Mouse (Mus musculus) midbrain, embryonic 14.5 days (tissue): ENCODE measurements at regions not wholly inside any gene's neighbourhood (a gene's known extent, or its start where the extent isn't known, plus 50 kb on each side); places are given as distances from the start of the nearest gene placed in this dataset.
A peak's percentile ranks its signal among the peaks of the same experiment; 100 is the strongest.

Experiments used
- ATAC-seq: fragments of 200-750 bp; cut with Nextera tagmentation; 2 replicates; pipeline ENCODE4 v1.8.0; 2017; ENCODE audit warnings: moderate number of reproducible peaks, moderate library complexity; ENCODE audit not compliant: low FRiP score, low TSS enrichment
- DNase-seq: peaks from one replicate; pipeline ENCODE4 v3.0.0-alpha.2; 2015
- H3K27ac ChIP-seq: fragments of 300-500 bp; sonication (generic); replicated peaks from 2 replicates; pipeline ENCODE4 v1.5.1; 2014; ENCODE audit warnings: mild to moderate bottlenecking, low read depth, low read length, moderate library complexity
- H3K27me3 ChIP-seq: fragments of 300-500 bp; sonication (generic); 2 replicates; pipeline ENCODE4 v1.6.1; 2014; ENCODE audit warnings: low read length, control low read depth, mixed read lengths; ENCODE audit not compliant: control insufficient read depth, insufficient read depth
- H3K36me3 ChIP-seq: fragments of 300-500 bp; sonication (generic); 2 replicates; pipeline ENCODE4 v1.6.1; 2014; ENCODE audit warnings: low read length, control low read depth; ENCODE audit not compliant: control insufficient read depth, insufficient read depth
- H3K4me1 ChIP-seq: fragments of 300-500 bp; sonication (generic); 2 replicates; pipeline ENCODE4 v1.6.1; 2014; ENCODE audit warnings: mild to moderate bottlenecking, antibody characterized with exemption, low read length, control low read depth; ENCODE audit not compliant: control insufficient read depth, insufficient read depth
- H3K4me2 ChIP-seq: fragments of 300-500 bp; sonication (generic); 2 replicates; pipeline ENCODE4 v1.6.1; 2014; ENCODE audit warnings: mild to moderate bottlenecking, low read length, moderate library complexity
- H3K4me3 ChIP-seq: fragments of 300-500 bp; sonication (generic); replicated peaks from 2 replicates; pipeline ENCODE4 v1.5.1; 2014; ENCODE audit warnings: low read depth, low read length
- H3K9ac ChIP-seq: fragments of 300-500 bp; sonication (generic); replicated peaks from 2 replicates; pipeline ENCODE4 v1.6.1; 2014; ENCODE audit warnings: mild to moderate bottlenecking, low read length, moderate library complexity
- H3K9me3 ChIP-seq: fragments of 300-500 bp; sonication (generic); 2 replicates; pipeline ENCODE4 v1.6.1; 2016; ENCODE audit warnings: low read length, control low read depth, mixed read lengths; ENCODE audit not compliant: control insufficient read depth
- WGBS: fragments of 180-500 bp; shearing (Covaris S2); extraction: QIAGEN DNeasy Blood & Tissue Kit; methylation state at CpG from one replicate; pipeline ENCODE4 v1.1.7; 2014; 5-methylcytosine and 5-hydroxymethylcytosine counted together

DNA sequence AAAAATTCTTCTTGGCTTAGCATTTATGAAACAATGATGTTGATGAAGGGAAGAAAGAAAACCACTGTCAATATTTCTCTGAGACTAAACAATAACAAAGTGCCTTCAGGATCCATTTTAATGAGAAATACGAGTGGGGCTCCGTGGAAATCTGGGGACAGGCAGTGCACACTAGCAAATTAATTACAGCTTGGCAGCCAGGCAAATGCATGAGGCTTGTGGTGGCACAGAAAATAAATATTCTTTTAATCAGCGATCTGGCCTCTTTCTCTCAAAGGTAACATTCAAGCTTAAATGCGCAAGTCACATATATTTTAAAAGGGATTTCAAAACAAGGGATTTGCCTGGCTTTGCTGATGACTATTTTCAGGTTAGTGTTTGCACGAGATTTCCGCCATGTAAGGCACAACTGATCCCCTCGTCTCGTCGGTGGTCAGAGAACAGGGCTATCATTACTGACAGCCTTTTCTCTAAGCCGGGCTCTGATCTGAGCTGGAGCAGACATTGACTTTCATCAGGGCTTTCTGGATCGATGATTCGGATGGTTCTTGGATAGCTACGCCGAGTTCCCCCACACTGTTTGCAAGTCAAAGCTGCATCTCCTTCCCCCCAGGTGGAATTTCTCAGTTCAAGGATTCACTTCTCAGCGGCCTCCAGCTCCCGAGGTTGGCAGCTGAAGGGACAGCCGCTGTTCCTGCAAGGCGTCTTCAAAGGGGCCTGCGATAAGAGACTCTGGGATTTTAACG is 109.1 kb upstream of the Ptbp2 start:
- Histone ChIP-seq H3K27ac (peak overlapping the region; percentile 86), H3K4me3 (peak overlapping the region; percentile 22), H3K4me1 (peaks cover 18% of the 10 kb centered on the region), H3K27me3 (no peaks in the 10 kb centered on the region), H3K9me3 (no peaks in the 10 kb centered on the region), H3K4me2 (peak overlapping the region; percentile 55), H3K9ac (peak overlapping the region; percentile 34), H3K36me3 (no peaks in the 10 kb centered on the region)
- ATAC-seq (peak; percentile 66; the same call in 1 of the 2 replicates), DNase-seq (peak; percentile 79)
- WGBS: 7% methylated on average over 20 of the region's 20 CpGs

DNA sequence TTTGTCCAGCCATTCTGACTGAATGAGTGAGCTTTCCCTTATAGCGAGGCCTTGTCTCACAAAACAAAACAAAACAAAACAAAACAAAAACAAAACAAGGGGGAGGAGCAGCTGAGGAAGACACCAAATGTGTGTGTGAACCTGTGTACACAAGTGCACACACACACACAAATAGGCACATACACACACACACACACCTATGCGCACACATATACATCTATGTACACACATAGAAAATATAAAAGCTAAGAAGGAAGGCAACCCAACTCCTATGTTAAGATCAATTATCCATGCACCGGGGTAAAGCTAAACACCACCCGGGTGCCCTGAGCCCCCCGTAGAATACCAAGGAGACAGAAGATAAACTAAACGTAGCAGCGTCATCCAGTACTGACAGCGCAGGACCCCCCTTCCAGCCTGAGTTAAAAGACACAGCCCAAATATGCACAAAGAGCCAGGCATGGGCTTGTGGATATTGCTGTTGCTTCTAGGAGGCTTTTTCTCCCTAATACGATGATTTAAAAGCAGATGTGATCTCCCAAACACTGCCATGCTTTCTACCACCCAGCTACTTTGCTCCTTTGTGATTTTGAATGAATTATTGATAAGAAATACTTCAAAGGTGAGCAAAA is 108.4 kb upstream of the Ptbp2 start:
- no peaks in the 10 kb centered on the region for H3K27me3 ChIP-seq
- peaks cover 18% of the 10 kb centered on the region for H3K4me1 ChIP-seq
- no peak overlapping the region for H3K9ac ChIP-seq
- peak; percentile 65 for DNase-seq
- H3K4me3 ChIP-seq: no peak overlapping the region
- no peaks in the 10 kb centered on the region for H3K9me3 ChIP-seq
- peak overlapping the region; percentile 86 for H3K27ac ChIP-seq
- peak overlapping the region; percentile 55 for H3K4me2 ChIP-seq
- peak; percentile 21; the same call in 1 of the 2 replicates for ATAC-seq
- no peaks in the 10 kb centered on the region for H3K36me3 ChIP-seq
- WGBS: 40% methylated on average over 9 of the region's 9 CpGs

DNA sequence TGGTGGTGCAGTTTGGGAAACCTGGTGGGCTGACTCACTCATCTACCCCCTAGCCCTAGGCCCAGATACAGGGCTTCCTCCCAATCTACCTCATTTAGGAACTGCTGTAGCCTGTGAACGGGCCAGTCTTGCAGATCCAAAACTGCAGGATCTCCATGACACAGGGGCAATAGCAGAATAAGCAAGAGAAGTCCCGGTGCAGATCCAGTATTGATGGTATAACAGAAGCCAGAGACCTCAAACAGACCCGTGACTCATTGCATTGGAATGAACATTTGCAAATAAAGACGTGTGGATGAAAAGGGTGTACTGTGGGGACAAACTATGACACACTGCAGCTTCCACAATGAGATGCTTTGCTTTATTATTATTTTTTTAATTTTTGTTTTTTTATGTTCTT is 106.6 kb upstream of the Ptbp2 start:
- Histone ChIP-seq H3K9ac (no peak overlapping the region), H3K27me3 (no peaks in the 10 kb centered on the region), H3K4me2 (no peak overlapping the region), H3K9me3 (no peaks in the 10 kb centered on the region), H3K36me3 (no peaks in the 10 kb centered on the region), H3K4me3 (no peak overlapping the region), H3K27ac (no peak overlapping the region), H3K4me1 (peaks cover 18% of the 10 kb centered on the region)
- WGBS: 65% methylated on average over 4 of the region's 4 CpGs
- DNase-seq (no peak), ATAC-seq (no peak)

DNA sequence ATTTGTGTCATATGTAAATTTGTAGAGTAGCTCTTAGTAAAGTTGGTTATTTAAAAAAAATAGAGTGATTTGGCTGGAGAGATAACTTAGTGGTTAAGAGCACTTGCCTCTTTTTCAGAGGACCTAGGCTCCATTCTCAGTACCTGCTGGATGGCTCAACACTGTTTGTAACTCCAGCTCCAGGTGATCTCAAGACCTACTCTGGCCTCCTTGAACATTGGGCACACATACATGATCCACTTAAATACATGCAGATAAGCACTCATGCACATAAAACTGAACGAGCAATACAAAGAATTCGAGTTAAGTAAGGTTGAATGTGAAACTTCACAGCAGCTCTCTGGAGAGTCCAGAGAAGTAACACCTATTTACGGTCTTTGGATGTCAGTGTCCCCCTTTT is 104.2 kb upstream of the Ptbp2 start:
- Histone ChIP-seq H3K4me2 (no peak overlapping the region), H3K36me3 (no peaks in the 10 kb centered on the region), H3K27me3 (no peaks in the 10 kb centered on the region), H3K9ac (no peak overlapping the region), H3K9me3 (no peaks in the 10 kb centered on the region), H3K27ac (no peak overlapping the region), H3K4me3 (no peak overlapping the region), H3K4me1 (peaks cover 10% of the 10 kb centered on the region)
- WGBS: 93% methylated on average over 3 of the region's 3 CpGs
- DNase-seq: no peak
- ATAC-seq: no peak

DNA sequence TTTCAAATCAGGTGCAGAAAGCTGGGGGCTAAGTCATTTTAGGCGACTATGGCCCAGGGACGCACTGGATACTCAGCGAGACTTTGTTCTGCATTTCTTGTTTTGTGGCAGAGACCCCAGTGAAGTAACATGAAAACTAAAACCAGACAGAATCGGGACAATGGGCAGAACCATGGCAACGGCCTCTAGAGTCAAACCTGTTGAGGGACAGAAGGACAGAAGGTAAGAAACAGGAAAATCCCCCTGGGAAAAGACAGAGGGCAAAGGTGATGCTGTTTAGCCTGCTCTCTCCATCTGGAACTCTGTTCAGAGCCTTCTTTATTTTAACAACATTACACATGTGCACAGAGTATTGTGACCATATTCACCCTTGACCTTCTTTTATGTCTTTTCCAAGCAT is 92.1 kb upstream of the Ptbp2 start:
- no peak for ATAC-seq
- DNase-seq: no peak
- no peak overlapping the region for H3K9ac ChIP-seq
- no peaks in the 10 kb centered on the region for H3K27me3 ChIP-seq
- H3K27ac ChIP-seq: no peak overlapping the region
- no peaks in the 10 kb centered on the region for H3K9me3 ChIP-seq
- H3K36me3 ChIP-seq: no peaks in the 10 kb centered on the region
- no peaks in the 10 kb centered on the region for H3K4me1 ChIP-seq
- H3K4me2 ChIP-seq: no peak overlapping the region
- 42% methylated on average over 5 of the region's 5 CpGs for WGBS
- H3K4me3 ChIP-seq: no peak overlapping the region

DNA sequence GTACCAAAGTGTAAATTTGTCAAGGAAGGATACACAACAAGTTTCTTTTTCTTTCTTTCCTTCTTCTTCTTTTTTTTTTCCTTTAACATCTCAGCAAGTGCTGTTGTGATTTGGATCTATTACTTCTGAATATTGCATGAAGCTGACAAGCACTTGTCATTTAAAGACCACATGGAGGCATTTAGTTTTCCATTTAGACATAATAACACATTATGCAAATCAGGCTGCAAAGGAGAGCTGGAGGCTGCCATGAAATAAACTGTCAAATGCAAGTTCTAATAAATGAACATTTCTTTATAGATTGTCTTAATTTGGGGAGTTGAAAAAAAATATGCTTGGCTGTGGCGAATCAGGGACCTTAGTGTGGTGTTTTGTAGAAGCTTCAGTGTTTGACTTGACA is 90.8 kb upstream of the Ptbp2 start:
- no peak overlapping the region for H3K9ac ChIP-seq
- DNase-seq: no peak
- H3K4me3 ChIP-seq: no peak overlapping the region
- no peaks in the 10 kb centered on the region for H3K4me1 ChIP-seq
- no peaks in the 10 kb centered on the region for H3K27me3 ChIP-seq
- no peak for ATAC-seq
- H3K36me3 ChIP-seq: no peaks in the 10 kb centered on the region
- no peak overlapping the region for H3K27ac ChIP-seq
- WGBS: 85% methylated on average over 1 of the region's 1 CpGs
- H3K4me2 ChIP-seq: no peak overlapping the region
- no peaks in the 10 kb centered on the region for H3K9me3 ChIP-seq

DNA sequence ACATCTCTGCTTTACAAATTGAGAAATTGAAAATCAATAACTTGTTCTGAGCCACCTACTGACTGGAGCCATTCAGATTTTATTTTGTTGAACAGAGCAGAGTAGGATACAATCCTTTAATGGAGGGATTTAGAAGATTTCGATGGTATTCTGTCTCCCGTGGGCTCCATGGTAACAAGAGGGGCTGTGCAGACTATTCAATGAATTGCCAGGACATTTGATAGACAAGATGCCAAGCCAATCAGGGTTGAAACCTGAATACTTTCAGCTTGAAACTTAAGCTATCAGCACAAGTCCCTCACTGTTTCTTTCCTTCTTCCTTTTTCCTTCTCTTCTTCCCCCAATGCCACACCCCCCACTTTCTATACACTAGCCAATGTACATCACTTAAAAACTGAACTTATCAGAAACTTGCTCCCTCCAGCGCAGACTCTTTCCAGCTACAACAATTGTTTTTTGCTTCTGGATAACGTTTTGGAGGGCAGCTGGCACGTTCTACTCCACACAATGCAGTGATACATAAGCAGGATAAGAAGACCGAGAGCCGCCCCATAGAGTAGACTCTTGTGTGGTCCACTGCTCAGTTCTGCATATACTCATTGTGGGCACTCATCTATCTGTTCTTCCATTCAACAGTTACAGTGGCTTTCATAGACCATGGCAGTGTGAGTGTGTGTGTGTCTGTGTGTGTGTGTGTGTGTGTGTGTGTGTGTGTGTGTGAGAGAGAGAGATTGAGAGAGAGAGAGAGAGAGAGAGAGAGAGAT is 78.1 kb upstream of the Ptbp2 start:
- Histone ChIP-seq H3K4me2 (peak overlapping the region; percentile 17; the same call in 1 of the 2 replicates), H3K4me1 (no peaks in the 10 kb centered on the region)

More for the DNA sequence above, 78.1 kb upstream of the Ptbp2 start:
- no peaks in the 10 kb centered on the region for H3K9me3 ChIP-seq
- H3K36me3 ChIP-seq: no peaks in the 10 kb centered on the region
- 59% methylated on average over 7 of the region's 7 CpGs for WGBS
- DNase-seq (peak; percentile 83), ATAC-seq (no peak; the same call in 1 of the 2 replicates)
- no peaks in the 10 kb centered on the region for H3K27me3 ChIP-seq
- no peak overlapping the region for H3K9ac ChIP-seq
- no peak overlapping the region for H3K4me3 ChIP-seq
- H3K27ac ChIP-seq: no peak overlapping the region
